In the genomic region with DNA sequence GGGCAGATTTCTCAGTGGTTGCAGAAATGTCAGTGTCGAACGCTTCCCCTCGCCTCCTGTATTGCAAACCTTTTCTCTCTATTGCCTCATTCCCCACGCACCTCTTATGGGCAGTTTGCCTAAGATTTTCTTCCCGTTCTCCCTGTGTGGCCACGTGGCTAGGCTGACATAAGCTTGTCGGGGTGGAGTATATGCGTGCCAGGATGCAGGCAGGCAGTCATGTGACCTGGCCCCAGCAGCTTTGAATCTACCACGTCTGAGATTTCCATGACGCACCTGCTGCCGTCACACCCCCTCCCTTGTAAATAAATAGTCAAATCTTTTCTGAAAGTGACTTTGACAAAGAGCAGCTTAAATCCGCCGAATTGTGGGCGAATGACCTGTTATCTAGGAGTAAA, we compare ENCODE assay signal across 8 mouse cellular contexts.
A peak's percentile ranks its signal among the peaks of the same experiment; 100 is the strongest.
DNase-seq lines count a peak whose midpoint lies in the region; ATAC-seq and TF ChIP-seq lines count a peak whose summit lies in the region.

No protein-coding gene starts in this region.

- H3K9me3 ChIP-seq in hindbrain, embryonic 14.5 days (ENCODE audit: control insufficient read depth, low read length), result no peaks in the 10 kb centered on the region

- TF ChIP-seq POLR2A in cerebellum, adult 2 months (IDR thresholded peaks at IDR 0.05; ENCODE audit: borderline replicate concordance, insufficient read depth, low read length), result no peak

- H3K4me2 ChIP-seq in hindbrain, embryonic 14.5 days (replicated peaks), result peak overlapping the region; percentile 62

- no peak overlapping the region for H3K27ac ChIP-seq in cerebellum, adult 2 months (ENCODE audit: insufficient read depth, low read length)
- peak overlapping the region; percentile 54 for H3K27ac ChIP-seq in hindbrain, embryonic 14.5 days
- no peak overlapping the region for H3K27ac ChIP-seq in left cerebral cortex, adult 2 months

- H3K27me3 ChIP-seq in cerebellum, adult 2 months (ENCODE audit: control insufficient read depth, insufficient read depth, low read length), result no peaks in the 10 kb centered on the region
- no peaks in the 10 kb centered on the region for H3K27me3 ChIP-seq in hindbrain, embryonic 14.5 days (ENCODE audit: control insufficient read depth, insufficient read depth, low read length)

- peak; percentile 95 for ATAC-seq in hindbrain, embryonic 14.5 days (ENCODE audit: low FRiP score)

- H3K9ac ChIP-seq in hindbrain, embryonic 14.5 days, result peak overlapping the region; percentile 59

- H3K36me3 ChIP-seq in hindbrain, embryonic 14.5 days (replicated peaks; ENCODE audit: control insufficient read depth, insufficient read depth), result no peaks in the 10 kb centered on the region

- peak; percentile 55 for DNase-seq in R1 (ENCODE audit: low read depth, low spot score)
- DNase-seq in cerebellum, adult 2 months, result peak; percentile 54 to 67
- DNase-seq in frontal cortex, adult 2 months (ENCODE audit: extremely low spot score in 1 of 2, low spot score in 1 of 2), result peak; percentile 48 to 73
- DNase-seq in hindbrain, embryonic 14.5 days (ENCODE audit: low spot score), result peak; percentile 75
- DNase-seq in left cerebral cortex, adult 2 months (ENCODE audit: extremely low spot score in 1 of 2, low spot score in 2 of 2), result peak; percentile 50 to 52
- peak; percentile 80 for DNase-seq in lung, postnatal 36 days
- DNase-seq in right cerebral cortex, adult 18-20 months, result peak; percentile 71
- DNase-seq in urinary bladder, postnatal 25 days (ENCODE audit: low spot score), result peak; percentile 50

- peaks cover 4% of the 10 kb centered on the region; the same call in 1 of the 2 replicates for H3K4me1 ChIP-seq in cerebellum, adult 2 months (ENCODE audit: control insufficient read depth, insufficient read depth, low read length)
- H3K4me1 ChIP-seq in hindbrain, embryonic 14.5 days (replicated peaks; ENCODE audit: control insufficient read depth, insufficient read depth, low read length), result peaks cover 10% of the 10 kb centered on the region

- 4% methylated on average over 14 of the region's 14 CpGs for WGBS in cerebellum, adult 2 months
- WGBS in hindbrain, embryonic 14.5 days, result 4% methylated on average over 14 of the region's 14 CpGs

- TF ChIP-seq CTCF in cerebellum, adult 2 months (IDR thresholded peaks at IDR 0.05; ENCODE audit: borderline replicate concordance, insufficient read depth, low read depth, low read length), result no peak
- no peak for TF ChIP-seq CTCF in left cerebral cortex, adult 2 months (IDR thresholded peaks at IDR 0.05)

- peak overlapping the region; percentile 39 for H3K4me3 ChIP-seq in cerebellum, adult 2 months (replicated peaks; ENCODE audit: insufficient read depth, low read depth, low read length)
- peak overlapping the region; percentile 40 for H3K4me3 ChIP-seq in hindbrain, embryonic 14.5 days (replicated peaks; ENCODE audit: low read length)
- peak overlapping the region; percentile 48 for H3K4me3 ChIP-seq in left cerebral cortex, adult 2 months

- intact Hi-C loops in left cerebral cortex, adult 2 months (cut with DNase I), result no loop called here
